Mouse (Mus musculus): ENCODE measurements around the gene Zranb3.

DNA sequence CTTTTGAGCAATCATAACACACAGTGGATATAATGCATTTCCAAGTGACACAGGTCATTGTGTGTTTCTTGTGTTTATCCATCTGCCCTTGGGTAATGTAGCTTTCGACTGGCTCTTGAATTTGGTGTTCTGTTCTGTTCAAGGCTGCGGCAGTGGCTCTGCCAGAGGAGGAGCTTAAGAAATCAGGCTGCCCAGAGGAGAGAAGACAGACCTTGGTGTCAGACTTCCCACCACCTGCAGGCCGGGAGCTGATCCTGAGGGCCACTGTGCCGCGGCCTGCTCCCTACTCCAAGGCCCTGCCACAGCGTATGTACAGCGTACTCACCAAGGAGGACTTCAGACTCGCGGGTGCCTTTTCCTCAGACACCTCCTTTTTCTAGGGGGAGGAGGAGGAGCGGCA is 160.6 kb downstream of the Zranb3 start:
- TF ChIP-seq CTCF (IDR thresholded peaks at IDR 0.05; ENCODE audit: low read depth) (no peak), EP300 (IDR thresholded peaks at IDR 0.05; ENCODE audit: low read depth) (no peak)

Measured in liver, postnatal 0 days (tissue).